Mouse (Mus musculus) Patski (cell line): Measurements from ENCODE around the gene Ttc37. TPM values are rescaled to one million over a fixed set of nuclear protein-coding genes. Genes with fewer than 3 reads are reported as not detected.

Experiments
- ATAC-seq: fragments of 100-300 bp; one replicate; pipeline ENCODE4 v1.8.0; 2021
- CTCF ChIA-PET: fragments of 350-600 bp; sonication (Branson Sonifier 250); formaldehyde crosslinking; loops from one replicate; lab custom pipeline; 2022; ENCODE audit warnings: inconsistent platforms; lab: Charles Lee
- POLR2A ChIA-PET: fragments of 350-600 bp; sonication (Branson Sonifier 250); formaldehyde crosslinking; loops from one replicate; lab custom pipeline; 2022; ENCODE audit warnings: antibody characterized with exemption, inconsistent platforms; lab: Charles Lee
- DNase-seq: peaks from one replicate; pipeline ENCODE4 v3.0.0-alpha.2; 2011; ENCODE audit warnings: low read depth, low spot score
- H3K27me3 ChIP-seq: fragments of 371-371 bp; one replicate; pipeline ENCODE4 v1.5.1; 2021
- CTCF ChIP-seq: fragments of 100-300 bp; IDR thresholded peaks from one replicate; pipeline ENCODE4 v1.5.1; 2021
- in situ Hi-C: fragments of 300-500 bp; cut with MboI; formaldehyde crosslinking; loops from 3 replicates; pipeline ENCODE4 v1.11.1; 2018; ENCODE audit warnings: low pct_unique_long_range_greater_than_20kb, mixed read lengths
- polyA plus RNA-seq: library from polyadenylated mRNA; unstranded; gene quantifications from one replicate; pipeline ENCODE4 v1.2.3, GENCODE M21; 2021

Gene Ttc37
- polyA plus RNA-seq, 1 experiment from 2014 or later = 23.8 TPM

DNA sequence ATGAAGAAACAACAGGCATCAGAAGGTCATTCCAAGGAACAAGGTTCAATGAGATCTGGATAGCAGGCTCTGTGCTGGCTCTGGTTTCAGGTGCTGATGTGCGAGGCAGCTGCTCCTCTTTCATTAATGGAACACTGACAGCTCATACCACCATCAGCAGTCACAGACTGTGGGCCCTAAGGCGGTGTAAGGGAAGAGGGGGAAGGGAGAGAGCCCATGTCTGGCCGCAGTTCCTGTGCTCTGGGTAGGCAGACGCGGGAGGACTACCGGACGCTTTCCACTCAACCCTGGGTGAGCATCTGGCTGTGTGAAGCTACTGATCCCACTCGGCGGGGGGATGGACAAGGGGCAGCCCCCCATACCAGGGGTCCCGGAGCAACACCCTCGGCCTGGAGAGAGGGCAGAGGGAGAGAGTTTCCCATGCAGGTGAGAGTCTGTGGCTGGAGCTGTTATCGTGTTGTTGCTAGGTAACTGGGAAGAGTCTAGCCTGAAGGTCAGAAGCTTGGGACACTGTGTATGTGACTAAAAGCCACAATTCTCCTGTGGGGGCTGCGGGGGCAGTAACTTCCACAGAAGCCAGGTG lies 34.1 kb upstream of the Ttc37 start:
- no peak for TF ChIP-seq CTCF
- ChIA-PET CTCF (interaction anchor here (1.0 kb wide), 1 partner anchor 8 kb away, joined by 3 read pairs; no protein-coding TSS in a partner anchor), POLR2A (no interaction called here)
- no peaks in the 10 kb centered on the region for H3K27me3 ChIP-seq
- in situ Hi-C loops = no loop called here
- ATAC-seq (no peak), DNase-seq (no peak)

DNA sequence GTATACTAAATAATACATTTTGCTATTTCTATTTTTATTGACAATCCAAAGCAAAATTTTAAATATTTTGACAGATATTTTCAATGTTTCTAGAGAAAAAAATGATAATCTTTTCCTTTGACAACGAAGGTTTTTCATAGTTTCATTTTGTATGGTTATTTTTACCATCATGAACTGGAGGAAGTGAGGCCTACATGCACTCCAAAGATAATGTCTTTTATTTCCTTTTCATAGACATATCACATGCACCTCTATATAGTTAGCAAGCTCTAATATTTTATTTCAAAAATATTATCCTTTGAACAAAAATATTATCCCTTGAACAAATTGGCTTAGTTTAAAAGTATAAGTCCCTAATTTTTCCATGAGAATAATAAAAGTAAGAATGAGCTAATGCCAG lies 24.2 kb upstream of the Ttc37 start:
- no peak for TF ChIP-seq CTCF
- ATAC-seq = no peak

DNA sequence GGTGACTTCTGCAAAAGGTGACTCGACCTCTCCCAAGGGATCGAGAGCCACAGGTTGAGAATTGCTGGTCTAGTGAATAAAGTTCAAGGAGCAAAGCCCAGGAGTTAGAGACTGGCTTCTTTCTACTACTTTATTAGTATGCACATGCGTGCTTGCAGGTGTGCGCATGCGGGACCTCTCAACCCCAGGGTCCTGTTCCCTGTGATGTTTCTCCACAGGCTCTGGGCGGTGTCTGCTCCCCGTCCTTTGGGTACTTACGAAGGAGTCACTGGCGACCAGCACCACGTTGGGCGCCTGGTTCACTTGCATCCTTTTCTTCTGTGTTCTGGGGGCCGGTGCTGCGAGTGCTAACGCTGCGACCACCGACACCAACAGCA lies 430 bp upstream of the Ttc37 start:
- no peak for TF ChIP-seq CTCF
- CTCF ChIA-PET = no interaction called here
- POLR2A ChIA-PET = no interaction called here
- DNase-seq (no peak), ATAC-seq (peak; percentile 63)
- in situ Hi-C loops = no loop called here
- H3K27me3 ChIP-seq = no peaks in the 10 kb centered on the region

More for the DNA sequence above, 24.2 kb upstream of the Ttc37 start:
- no peaks in the 10 kb centered on the region for H3K27me3 ChIP-seq
- DNase-seq = no peak
- ChIA-PET CTCF (no interaction called here), POLR2A (no interaction called here)
- in situ Hi-C loops = no loop called here

DNA sequence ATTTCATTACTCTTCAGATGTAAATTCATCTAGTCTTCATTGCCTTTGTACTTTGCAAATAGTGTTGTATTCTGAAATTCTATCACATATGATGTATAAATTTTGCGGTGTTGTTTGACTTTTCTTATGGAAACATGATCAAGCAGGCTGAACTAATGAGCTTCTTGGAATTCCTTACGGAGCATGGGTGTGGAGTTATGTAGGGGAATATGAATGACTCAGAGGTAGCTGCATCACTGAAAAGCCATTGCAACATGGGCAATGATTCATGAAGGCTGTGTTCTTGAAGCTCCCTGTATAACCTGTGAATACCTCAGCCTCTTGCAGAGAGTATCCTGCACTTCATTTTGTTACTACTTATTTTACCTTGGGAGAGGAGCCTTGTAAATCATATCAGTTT lies 3.5 kb downstream of the Ttc37 start:
- DNase-seq (peak; percentile 54), ATAC-seq (peak; percentile 75)
- CTCF ChIA-PET = no interaction called here
- H3K27me3 ChIP-seq = no peaks in the 10 kb centered on the region
- in situ Hi-C loops = no loop called here
- TF ChIP-seq CTCF = no peak
- POLR2A ChIA-PET = no interaction called here

DNA sequence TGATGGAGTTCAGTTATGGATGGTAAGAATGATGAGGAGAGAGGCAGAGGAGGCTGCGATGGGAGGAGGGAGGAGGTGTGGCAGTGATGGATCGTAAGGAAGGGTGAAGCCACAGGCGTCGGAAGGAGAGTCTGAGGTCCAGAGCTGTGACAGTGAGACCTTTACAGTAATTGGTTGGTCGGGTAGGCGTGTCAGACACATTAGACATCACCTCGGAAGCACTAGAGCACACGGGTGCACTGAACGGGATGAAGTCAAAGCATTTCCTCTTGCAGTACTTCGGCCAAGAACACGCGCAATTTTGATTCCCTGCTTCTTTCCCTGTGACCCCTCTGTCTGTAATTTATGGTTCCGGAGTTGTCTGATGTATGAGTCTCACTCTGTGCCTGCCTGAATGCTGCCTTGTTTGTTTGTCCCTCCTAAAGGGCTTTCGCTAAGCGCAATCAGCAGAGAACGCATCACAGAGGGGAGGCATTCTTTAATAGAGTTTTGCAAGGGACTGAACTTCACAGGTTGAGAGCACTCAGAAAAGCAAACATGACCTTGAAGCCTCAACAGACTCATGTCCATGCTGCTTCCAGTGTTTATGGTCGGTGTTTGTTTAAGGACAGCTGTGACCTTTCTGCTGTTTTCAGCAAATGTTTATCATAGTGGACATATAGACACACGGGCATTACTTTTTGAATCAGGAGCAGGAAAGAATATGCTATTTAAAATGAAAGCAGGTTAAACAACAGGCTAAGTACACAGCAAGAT lies 10.7 kb downstream of the Ttc37 start:
- TF ChIP-seq CTCF = no peak
- ChIA-PET POLR2A (no interaction called here), CTCF (no interaction called here)
- ATAC-seq = no peak
- H3K27me3 ChIP-seq = no peaks in the 10 kb centered on the region
- DNase-seq = no peak
- in situ Hi-C loops = no loop called here

DNA sequence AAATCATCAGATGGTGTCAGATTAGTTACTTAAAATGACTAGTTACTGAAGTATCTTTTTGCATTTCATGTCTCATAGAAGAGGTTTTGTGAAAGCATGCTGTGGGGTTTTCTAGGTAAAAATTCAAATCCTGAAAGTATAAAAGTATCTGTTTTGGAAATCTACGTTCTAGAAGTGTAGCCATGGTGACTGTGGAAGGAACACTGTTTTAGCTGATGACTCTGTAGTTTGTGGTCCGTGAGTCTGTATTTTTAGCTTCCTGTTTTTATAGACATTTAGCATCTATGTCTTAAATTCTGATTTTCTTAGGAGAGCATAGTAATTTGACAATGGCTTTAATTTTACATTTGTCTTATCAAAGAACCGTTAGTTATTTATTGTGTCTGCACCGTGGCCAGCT lies 30.3 kb downstream of the Ttc37 start:
- no peak for ATAC-seq
- TF ChIP-seq CTCF = no peak
- CTCF ChIA-PET = interaction anchor here (1.1 kb wide), 1 partner anchor 22 kb away, joined by 3 read pairs; no protein-coding TSS in a partner anchor
- no peak for DNase-seq
- no peaks in the 10 kb centered on the region for H3K27me3 ChIP-seq
- in situ Hi-C loops = no loop called here
- POLR2A ChIA-PET = no interaction called here

DNA sequence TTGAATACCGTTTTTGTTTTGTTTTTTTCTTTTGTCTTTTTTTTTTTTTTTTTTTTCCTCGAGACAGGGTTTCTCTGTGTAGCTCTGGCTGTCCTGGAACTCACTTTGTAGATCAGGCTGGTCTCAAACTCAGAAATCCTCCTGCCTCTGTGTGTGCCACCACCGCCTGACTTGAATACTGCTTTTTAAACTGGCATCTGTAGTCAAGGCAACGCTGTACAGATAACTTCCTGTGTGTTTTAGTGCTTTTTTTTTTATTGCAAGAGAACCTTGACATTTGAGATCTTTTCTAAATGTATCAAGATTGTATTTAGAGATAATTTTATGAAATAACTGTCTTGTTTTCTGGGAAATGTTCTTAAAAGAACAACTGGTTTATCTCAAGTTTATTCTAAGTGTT lies 33.9 kb downstream of the Ttc37 start:
- in situ Hi-C loops = no loop called here
- H3K27me3 ChIP-seq = no peaks in the 10 kb centered on the region
- ChIA-PET POLR2A (no interaction called here), CTCF (no interaction called here)
- TF ChIP-seq CTCF = no peak
- DNase-seq (no peak), ATAC-seq (no peak)

DNA sequence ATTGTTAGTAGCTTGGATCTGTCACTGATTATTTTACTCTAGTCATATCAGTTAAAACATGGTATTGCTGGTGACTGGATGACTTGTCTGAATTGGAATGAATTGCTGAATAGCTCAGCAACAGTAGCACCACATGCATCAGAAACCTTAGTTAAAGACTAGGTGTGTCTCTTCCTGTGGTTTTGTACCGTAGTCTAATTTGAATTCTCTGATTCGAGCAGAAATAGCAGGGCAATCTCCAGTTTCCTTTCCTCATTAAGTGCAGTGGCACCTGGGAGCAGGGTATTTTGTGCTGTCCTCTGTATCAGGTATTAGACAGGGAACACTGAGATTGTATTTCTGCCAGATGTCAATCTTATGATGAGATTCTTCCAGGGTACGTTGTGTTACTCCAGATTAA lies 40.3 kb downstream of the Ttc37 start:
- DNase-seq (no peak), ATAC-seq (no peak)
- in situ Hi-C loops = no loop called here
- no peak for TF ChIP-seq CTCF
- H3K27me3 ChIP-seq = no peaks in the 10 kb centered on the region
- ChIA-PET POLR2A (no interaction called here), CTCF (interaction anchor here (1.6 to 2.7 kb wide), 3 partner anchors 10 to 16 kb away, joined by 4 to 7 read pairs (median 7); no protein-coding TSS in a partner anchor)

DNA sequence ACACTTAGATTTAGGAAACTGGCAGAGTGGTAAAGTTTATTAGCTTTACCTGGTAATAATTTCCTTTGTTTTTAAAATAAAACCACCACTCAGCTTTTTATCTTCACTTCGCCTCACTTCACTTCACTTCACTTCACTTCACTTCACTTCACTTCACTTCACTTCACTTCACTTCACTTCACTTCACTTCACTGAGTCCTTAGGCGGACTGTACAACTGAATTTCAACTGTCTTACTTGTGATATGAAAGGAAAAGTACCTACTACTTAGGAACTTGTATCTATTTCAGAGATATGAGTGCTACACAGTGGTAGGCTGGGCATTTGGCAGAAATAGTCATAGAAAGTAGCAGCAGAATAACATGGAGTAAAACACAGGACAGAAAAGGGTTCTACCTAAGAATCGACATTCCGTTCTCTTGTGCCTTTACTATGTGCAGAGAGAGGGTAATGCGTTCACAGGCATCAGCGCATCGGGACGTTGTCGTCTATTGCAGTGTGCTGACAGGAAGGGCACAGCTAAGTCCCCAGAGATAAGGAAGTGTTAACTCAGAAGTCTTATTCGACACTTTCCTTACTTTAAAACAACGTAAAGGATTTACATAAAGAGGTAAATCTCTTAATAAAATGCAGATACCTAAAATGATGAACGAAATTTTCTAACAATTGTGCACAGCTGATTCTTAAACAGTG lies 42.7 kb downstream of the Ttc37 start:
- no peak for TF ChIP-seq CTCF
- in situ Hi-C loops = no loop called here
- POLR2A ChIA-PET = no interaction called here
- CTCF ChIA-PET = interaction anchor here (1.6 to 2.7 kb wide), 3 partner anchors 8 to 18 kb away, joined by 4 to 7 read pairs (median 7); no protein-coding TSS in a partner anchor
- DNase-seq = no peak
- H3K27me3 ChIP-seq = no peaks in the 10 kb centered on the region
- ATAC-seq = no peak

DNA sequence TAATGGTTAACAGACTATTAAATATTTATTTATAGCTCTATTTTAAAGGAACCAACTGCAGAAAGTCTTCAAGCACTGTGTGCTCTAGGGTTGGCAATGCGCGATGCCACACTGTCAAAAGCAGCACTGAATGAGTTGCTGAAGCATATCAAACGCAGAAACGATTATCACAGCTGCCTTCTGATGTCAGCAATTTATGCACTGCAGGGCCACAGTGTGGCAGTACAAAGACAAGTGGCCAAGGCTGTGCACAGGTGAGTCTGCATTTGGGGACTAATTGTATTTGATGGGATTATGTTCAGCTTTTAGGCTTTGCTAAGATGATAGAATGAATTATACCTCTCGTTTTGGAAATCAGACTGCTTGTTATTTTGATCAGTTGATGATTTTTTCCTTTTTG lies 51.9 kb downstream of the Ttc37 start:
- DNase-seq (no peak), ATAC-seq (no peak)
- no peak for TF ChIP-seq CTCF
- CTCF ChIA-PET = interaction anchor here (0.8 to 1.6 kb wide), 3 partner anchors 10 to 21 kb away, joined by 3 to 4 read pairs (median 4); no protein-coding TSS in a partner anchor
- no peaks in the 10 kb centered on the region for H3K27me3 ChIP-seq
- in situ Hi-C loops = no loop called here
- POLR2A ChIA-PET = no interaction called here

DNA sequence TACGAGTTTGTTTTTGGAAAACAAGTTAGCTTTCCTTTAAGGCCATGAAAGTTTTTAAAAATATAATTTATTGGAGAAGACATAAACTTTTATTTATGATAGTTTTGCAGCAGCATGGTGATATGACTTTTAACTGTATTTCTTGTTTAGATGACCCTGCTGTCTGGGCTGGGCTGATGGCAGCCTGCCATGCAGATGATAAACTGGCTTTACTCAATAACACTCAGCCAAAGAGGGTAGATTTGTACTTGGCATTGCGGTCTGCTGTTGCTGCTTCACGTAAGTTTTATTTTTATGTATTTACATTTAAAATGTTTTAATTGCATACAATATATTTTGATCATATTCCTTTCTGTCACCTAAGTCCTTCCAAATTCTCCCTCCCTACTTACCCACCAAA lies 58.6 kb downstream of the Ttc37 start:
- ChIA-PET POLR2A (no interaction called here), CTCF (interaction anchor here (0.7 kb wide), 1 partner anchor 20 kb away, joined by 3 read pairs; no protein-coding TSS in a partner anchor)
- no peak for TF ChIP-seq CTCF
- in situ Hi-C loops = no loop called here
- no peaks in the 10 kb centered on the region for H3K27me3 ChIP-seq
- ATAC-seq (no peak), DNase-seq (no peak)
